Mouse (Mus musculus): ENCODE data around the gene Prox2.

Prox2 gene

DNA sequence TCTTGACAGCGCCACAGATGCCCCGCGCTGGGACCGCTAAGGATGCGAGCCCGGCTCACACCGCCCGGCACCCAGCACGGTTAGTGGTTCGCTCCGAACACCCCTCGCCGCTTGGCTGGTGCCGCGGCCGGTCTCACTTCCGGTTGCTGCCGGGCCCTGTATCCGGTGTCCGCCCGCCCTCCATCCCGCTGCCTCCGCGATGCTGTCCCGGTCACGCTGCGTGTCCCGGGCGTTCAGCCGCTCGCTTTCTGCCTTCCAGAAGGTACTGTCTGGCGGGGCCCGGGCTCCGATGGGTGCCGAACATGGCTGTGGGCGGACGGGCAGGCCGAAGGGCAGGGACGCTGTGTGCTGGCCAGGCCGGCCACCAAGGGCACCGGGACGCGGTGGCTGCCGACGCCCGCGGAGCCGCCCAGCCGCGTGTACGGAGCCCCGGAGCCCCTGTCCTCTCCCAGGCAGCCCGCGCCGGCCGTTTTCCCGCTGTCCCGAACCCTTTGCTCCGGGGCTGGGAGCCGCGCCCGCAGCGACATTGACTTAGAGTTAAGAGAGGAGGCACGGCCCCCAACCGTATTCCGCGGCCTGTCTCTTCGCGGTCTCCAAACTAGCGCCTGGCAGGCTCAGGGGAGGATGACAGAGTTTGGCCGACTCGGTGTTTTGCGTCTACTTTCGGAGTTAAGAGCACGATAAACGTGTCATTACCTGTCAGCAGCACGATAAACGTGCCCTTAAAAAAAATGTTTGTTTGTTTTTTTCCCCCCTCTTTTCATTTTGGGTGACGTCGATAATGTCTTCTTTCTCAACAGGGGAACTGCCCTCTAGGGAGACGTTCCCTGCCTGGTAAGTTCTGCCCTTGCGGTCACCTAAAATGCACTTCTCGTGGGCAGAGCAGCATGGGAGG, at the start of gene Prox2, which contains the start of gene Dlst:
Gene Prox2 (minus strand): TSS at position 62 of the 895 bp plus-strand sequence.
Gene Dlst (plus strand): TSS at position 136 of the 895 bp plus-strand sequence.
- TF ChIP-seq GATA4 (IDR thresholded peaks at IDR 0.05; ENCODE audit: insufficient replicate concordance, low read length): peak; percentile 39; the same call in 1 of the 2 replicates

DNA sequence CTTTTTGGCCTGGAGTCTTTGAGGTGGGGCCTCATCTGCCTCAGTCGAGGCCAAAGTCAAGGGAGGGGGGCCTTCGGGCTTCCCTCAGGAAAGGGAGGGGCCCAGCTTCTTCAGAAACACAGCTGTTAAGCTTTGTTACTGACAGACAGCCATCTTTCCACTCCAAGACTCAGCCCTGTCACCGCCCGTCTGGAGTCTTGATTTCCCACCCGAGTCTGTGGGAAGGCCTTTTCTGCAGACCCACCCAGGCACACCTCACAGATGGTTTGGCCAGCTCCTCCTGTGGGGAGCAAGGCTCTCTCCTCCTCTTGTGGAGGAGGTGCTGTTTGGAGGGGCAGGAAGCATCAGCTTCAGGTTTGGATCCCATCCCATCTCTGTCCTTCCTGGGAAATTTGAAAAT, 49.0 kb upstream of the Prox2 start:
- no peak for TF ChIP-seq GATA4 (IDR thresholded peaks at IDR 0.05; ENCODE audit: insufficient replicate concordance, low read length)

DNA sequence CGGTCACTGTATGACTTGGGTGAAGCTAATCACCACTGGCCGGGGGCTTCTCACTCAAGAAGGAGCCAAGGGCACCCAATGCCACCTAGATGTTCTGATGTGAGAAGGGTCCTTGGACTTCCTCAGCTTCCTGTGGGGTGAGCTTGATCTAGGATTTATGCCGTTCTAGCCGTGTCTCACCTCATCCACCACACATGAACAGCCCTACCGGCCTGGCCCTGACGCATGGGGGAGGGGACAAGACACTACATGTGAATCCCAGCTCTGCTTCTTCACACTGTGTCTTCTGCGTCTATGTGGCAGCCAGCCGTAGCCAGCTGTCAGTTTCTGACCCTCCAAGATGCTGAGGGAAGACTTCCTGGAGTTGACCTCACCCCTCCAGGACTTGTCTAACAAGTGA, 48.2 kb upstream of the Prox2 start:
- no peak for TF ChIP-seq GATA4 (IDR thresholded peaks at IDR 0.05; ENCODE audit: insufficient replicate concordance, low read length)

GRCm38 (mm10) chr12:85157797-85158460, 47.4 kb upstream of the Prox2 start:
- TF ChIP-seq GATA4 (IDR thresholded peaks at IDR 0.05; ENCODE audit: insufficient replicate concordance, low read length): no peak

DNA sequence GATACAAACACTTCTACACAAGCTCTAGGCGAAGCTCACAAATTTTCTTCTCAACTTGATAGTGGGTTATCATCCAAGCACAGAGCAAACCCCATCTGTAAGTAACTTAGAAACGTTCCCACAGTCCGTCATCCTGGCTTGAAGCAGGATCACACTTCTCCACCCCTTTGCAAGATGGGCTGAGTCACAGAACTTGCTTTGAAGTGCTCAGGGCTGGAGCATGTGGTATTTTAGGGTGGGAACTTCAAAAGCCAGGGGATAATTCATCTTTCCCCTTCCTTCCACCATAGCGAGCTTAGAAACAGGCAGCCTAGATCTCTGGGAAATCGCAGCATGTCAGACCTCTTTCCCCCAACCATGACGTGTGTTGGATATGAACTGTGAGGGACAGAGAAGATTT, 45.8 kb upstream of the Prox2 start:
- TF ChIP-seq GATA4 (IDR thresholded peaks at IDR 0.05; ENCODE audit: insufficient replicate concordance, low read length): no peak

- no peak for TF ChIP-seq GATA4 (IDR thresholded peaks at IDR 0.05; ENCODE audit: insufficient replicate concordance, low read length)
Observed at GRCm38 (mm10) chr12:85153011-85153410, 42.5 kb upstream of the Prox2 start.

- no peak for TF ChIP-seq GATA4 (IDR thresholded peaks at IDR 0.05; ENCODE audit: insufficient replicate concordance, low read length)
Observed at GRCm38 (mm10) chr12:85151002-85151774, 40.6 kb upstream of the Prox2 start, which contains the start of gene Rps6kl1. Gene Rps6kl1 (minus strand): TSS chr12:85151264.

GRCm38 (mm10) chr12:85150321-85151001, 39.9 kb upstream of the Prox2 start:
- TF ChIP-seq GATA4 (IDR thresholded peaks at IDR 0.05; ENCODE audit: insufficient replicate concordance, low read length): no peak

DNA sequence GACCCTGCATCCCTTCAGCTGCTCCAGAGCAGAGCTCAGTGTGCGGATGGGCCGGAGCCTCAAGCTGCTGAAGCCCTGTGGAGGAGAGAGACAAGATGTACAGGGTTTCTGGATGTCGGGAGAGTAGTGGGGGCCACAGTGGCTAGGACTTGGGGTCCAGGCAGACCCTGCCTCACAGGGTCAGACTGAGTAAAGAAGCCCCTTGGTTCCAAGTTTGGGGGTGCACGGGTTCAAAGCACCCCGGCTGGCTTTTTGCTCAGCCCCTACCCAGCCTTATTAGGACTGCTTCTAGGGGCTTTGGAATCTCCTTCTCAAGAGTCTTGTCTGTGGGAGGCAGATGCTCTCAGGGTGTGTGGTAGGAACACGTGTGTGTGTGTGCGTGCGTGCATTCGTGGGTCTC, 36.3 kb upstream of the Prox2 start:
- TF ChIP-seq GATA4 (IDR thresholded peaks at IDR 0.05; ENCODE audit: insufficient replicate concordance, low read length): no peak

DNA sequence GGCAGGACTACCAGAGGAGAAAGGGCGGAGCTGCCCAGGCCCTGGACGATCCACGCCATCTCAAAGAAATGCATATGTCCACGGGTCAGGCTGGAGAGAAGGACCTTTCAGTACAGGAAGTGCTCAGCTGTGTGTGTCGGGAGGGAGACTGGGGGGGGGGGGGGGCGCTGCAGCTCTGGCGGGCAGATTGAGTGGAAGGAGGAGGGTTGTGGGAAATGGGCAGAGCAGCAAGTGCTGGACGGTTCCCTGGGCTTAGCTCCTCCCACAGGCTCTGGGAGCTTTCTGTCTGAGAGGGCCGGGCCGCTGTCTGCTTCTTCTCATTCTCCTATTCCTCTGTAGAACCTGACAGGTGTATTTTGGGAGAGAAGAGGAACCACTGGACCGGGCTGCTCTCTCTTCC, 35.8 kb upstream of the Prox2 start:
- TF ChIP-seq GATA4 (IDR thresholded peaks at IDR 0.05; ENCODE audit: insufficient replicate concordance, low read length): no peak

DNA sequence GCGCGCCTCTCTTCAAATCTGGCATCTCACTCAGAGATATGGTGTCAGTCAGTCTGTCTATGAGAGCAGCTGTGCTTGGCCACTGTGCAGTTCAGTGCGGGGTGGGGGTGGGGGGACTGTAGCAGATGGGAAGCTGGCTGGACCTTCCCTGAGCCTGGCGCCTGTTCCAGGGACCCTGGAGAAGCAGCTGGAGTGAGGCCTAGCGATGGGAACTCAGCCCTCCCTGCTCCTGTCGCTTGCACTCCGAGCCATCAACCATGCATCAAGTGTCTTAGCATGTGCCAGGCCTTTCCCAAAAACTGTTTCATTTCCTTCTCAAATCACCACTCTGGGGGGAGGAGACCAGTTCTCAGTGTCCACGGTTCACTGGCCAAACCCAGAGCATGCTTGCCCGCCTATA, 35.1 kb upstream of the Prox2 start:
- no peak for TF ChIP-seq GATA4 (IDR thresholded peaks at IDR 0.05; ENCODE audit: insufficient replicate concordance, low read length)

GRCm38 (mm10) chr12:85144821-85145220, 34.3 kb upstream of the Prox2 start:
- TF ChIP-seq GATA4 (IDR thresholded peaks at IDR 0.05; ENCODE audit: insufficient replicate concordance, low read length): no peak

DNA sequence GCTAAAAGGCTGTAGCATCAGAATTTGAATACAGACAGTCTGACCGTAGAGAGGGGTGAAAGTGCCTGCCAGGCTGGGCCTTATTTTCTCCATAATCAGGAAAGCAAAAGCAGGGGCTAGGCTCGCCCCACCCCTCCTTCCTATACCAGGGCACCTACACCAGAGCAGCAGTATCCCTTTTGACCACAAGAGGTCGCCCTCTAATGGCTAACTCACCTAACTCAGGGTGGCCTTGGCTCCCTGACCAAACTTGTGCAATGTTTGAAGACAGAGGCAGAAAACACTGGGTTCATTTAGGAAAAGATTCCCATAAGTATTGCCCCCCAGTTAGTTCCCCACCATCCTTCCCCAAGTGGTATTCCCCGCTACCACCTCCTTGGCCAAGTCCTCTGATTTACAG, 32.2 kb upstream of the Prox2 start:
- TF ChIP-seq GATA4 (IDR thresholded peaks at IDR 0.05; ENCODE audit: insufficient replicate concordance, low read length): no peak

DNA sequence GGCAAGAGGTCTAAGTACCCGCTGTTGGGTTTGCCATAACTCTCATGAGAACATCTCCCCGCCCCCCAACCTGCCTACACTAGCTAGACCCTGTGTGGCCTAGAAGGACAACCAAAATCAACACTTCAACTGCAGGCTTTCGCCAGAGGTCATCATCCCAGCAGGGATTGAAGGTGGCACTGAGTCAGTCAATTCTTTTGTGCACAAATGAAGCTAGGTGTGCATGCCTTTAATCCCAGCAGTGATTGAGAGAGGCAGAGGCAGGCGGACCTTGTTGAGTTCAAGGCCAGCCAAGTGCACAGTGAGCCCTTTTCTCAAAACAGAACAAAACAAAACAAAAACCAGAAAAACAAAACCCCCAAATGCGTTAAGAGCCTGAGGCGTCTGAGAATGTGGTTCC, 30.5 kb upstream of the Prox2 start:
- TF ChIP-seq GATA4 (IDR thresholded peaks at IDR 0.05; ENCODE audit: insufficient replicate concordance, low read length): no peak

Data from liver, adult (tissue).